Comparison of ENCODE assay signal across 15 mouse cellular contexts in genomic region chr11:69761868-69762267, GRCm38 (mm10). TPM values are rescaled to one million over a fixed set of nuclear protein-coding genes. Genes with fewer than 3 reads are reported as not detected.
DNase-seq lines count a peak whose midpoint lies in the region; ATAC-seq and TF ChIP-seq lines count a peak whose summit lies in the region.
"Had no signal": no experiment of that assay in that cellular context is flagged by ENCODE, and none has a peak within 500 bp of the region (broad histone marks: within the 10 kb centered on the region; RNA-seq: fewer than 3 reads in every experiment).

TSS of gene Slc35g3 (minus strand) at chr11:69761968.

- no peak within 1 kb of the TSS for H3K4me2 ChIP-seq in heart, embryonic 13.5 days
- no peak within 1 kb of the TSS for H3K4me2 ChIP-seq in embryonic facial prominence, embryonic 12.5 days (replicated peaks)
- no peak within 1 kb of the TSS for H3K4me2 ChIP-seq in hindbrain, postnatal 0 days (ENCODE audit: low read depth, low read length)

- H3K4me1 ChIP-seq in heart, embryonic 13.5 days = peaks cover 29% of the 10 kb centered on the region
- H3K4me1 ChIP-seq in embryonic facial prominence, embryonic 12.5 days = peaks cover 24% of the 10 kb centered on the region
- H3K4me1 ChIP-seq in hindbrain, postnatal 0 days (ENCODE audit: insufficient read depth, low read length) = peaks cover 20% of the 10 kb centered on the region

- no peaks in the 10 kb centered on the region for H3K36me3 ChIP-seq in heart, embryonic 13.5 days
- H3K36me3 ChIP-seq in embryonic facial prominence, embryonic 12.5 days = no peaks in the 10 kb centered on the region
- H3K36me3 ChIP-seq in hindbrain, postnatal 0 days (ENCODE audit: insufficient read depth, low read length) = no peaks in the 10 kb centered on the region

- no peak for TF ChIP-seq CTCF in hindbrain, postnatal 0 days (IDR thresholded peaks at IDR 0.05; ENCODE audit: low read depth)

- WGBS in heart, embryonic 13.5 days = 48% methylated on average over 1 of the region's 1 CpGs
- WGBS in embryonic facial prominence, embryonic 12.5 days = 68% methylated on average over 1 of the region's 1 CpGs
- WGBS in hindbrain, postnatal 0 days = 69% methylated on average over 1 of the region's 1 CpGs

- no peak within 1 kb of the TSS for H3K9ac ChIP-seq in heart, embryonic 13.5 days
- H3K9ac ChIP-seq in embryonic facial prominence, embryonic 12.5 days = no peak within 1 kb of the TSS
- H3K9ac ChIP-seq in hindbrain, postnatal 0 days (replicated peaks; ENCODE audit: low read length) = no peak within 1 kb of the TSS

- 0 out of 2 replicates have a peak within 1 kb of the TSS, but pooled peaks have one; percentile 8 for H3K27ac ChIP-seq in heart, embryonic 13.5 days (replicated peaks)
- peak within 1 kb of the TSS; percentile 98; the same call in 1 of the 2 replicates for H3K27ac ChIP-seq in embryonic facial prominence, embryonic 12.5 days
- H3K27ac ChIP-seq in hindbrain, postnatal 0 days = peak within 1 kb of the TSS; percentile 99

- intact Hi-C loops in heart, postnatal 25 days (cut with DNase I) = no loop called here

- no peaks in the 10 kb centered on the region for H3K27me3 ChIP-seq in heart, embryonic 13.5 days (replicated peaks)
- no peaks in the 10 kb centered on the region for H3K27me3 ChIP-seq in embryonic facial prominence, embryonic 12.5 days
- no peaks in the 10 kb centered on the region for H3K27me3 ChIP-seq in hindbrain, postnatal 0 days (ENCODE audit: insufficient read depth, low read length)

- H3K4me3 ChIP-seq in heart, embryonic 13.5 days = no peak within 1 kb of the TSS
- H3K4me3 ChIP-seq in embryonic facial prominence, embryonic 12.5 days = no peak within 1 kb of the TSS
- H3K4me3 ChIP-seq in hindbrain, postnatal 0 days (ENCODE audit: low read length) = no peak within 1 kb of the TSS

- ATAC-seq in heart, embryonic 13.5 days (ENCODE audit: extremely low read depth, insufficient number of reproducible peaks, low FRiP score, low TSS enrichment) = no peak
- ATAC-seq in embryonic facial prominence, embryonic 12.5 days (ENCODE audit: insufficient number of reproducible peaks, insufficient read depth, low FRiP score, low TSS enrichment) = no peak
- no peak for ATAC-seq in hindbrain, postnatal 0 days
- ATAC-seq: lung, postnatal 0 days had no signal

- DNase-seq in heart, postnatal 25 days (ENCODE audit: low spot score) = no peak
- no peak for DNase-seq in hindbrain, postnatal 0 days (ENCODE audit: low spot score)
- DNase-seq in naive thymus-derived CD4-positive, alpha-beta T cell, adult 2 months (ENCODE audit: low read depth) = peak; percentile 45
- no peak for DNase-seq in right cerebral cortex, adult 18-20 months
- DNase-seq in kidney, adult 11 months = no peak
- DNase-seq: adrenal gland, postnatal 36 days; cerebellum, adult 11 months; embryo, embryonic 11 days; heart, adult 11 months; kidney, postnatal 4 days had no signal

- H3K9me3 ChIP-seq in heart, embryonic 13.5 days = no peaks in the 10 kb centered on the region
- no peaks in the 10 kb centered on the region for H3K9me3 ChIP-seq in embryonic facial prominence, embryonic 12.5 days
- H3K9me3 ChIP-seq in hindbrain, postnatal 0 days (ENCODE audit: low read length) = no peaks in the 10 kb centered on the region

RNA-seq across cellular contexts. Expression of gene Slc35g3, which starts in this region (rescaled TPM):
- polyA plus RNA-seq in heart, embryonic 13.5 days (2015; fragmentation: Nextera tagmentation; extraction: Ambion mirVana) = 0.19 and 0.51 TPM in 2 replicates
- total RNA-seq in heart, postnatal 25 days (2021) = not detected
- not detected in 2 replicates for polyA plus RNA-seq in embryonic facial prominence, embryonic 12.5 days (2016; fragmentation: Nextera tagmentation; extraction: Ambion mirVana)
- 0.72 TPM in 1 of 2 replicates, not detected in the other for total RNA-seq in hindbrain, postnatal 0 days (2014; rRNA removed)
- polyA plus RNA-seq in hindbrain, postnatal 0 days (2015; fragmentation: Nextera tagmentation; extraction: Ambion mirVana) = 0.11 and 0.15 TPM in 2 replicates
- total RNA-seq: adrenal gland, postnatal 36 days; CH12.LX; left cerebral cortex, postnatal 25 days had no signal

Comparison
In these comparisons a context has a peak if more than half of its experiments do, and no peak if none do; other contexts are left out.
1. H3K27ac ChIP-seq: peak in every context shown above with its lines; median percentile 99 in hindbrain, postnatal 0 days; 98 in embryonic facial prominence, embryonic 12.5 days; 8 in heart, embryonic 13.5 days.